Mouse (Mus musculus) thymus, adult 2 months (tissue): ENCODE measurements at regions not wholly inside any gene's neighbourhood (a gene's known extent, or its start where the extent isn't known, plus 50 kb on each side); places are given as distances from the start of the nearest gene placed in this dataset.

Experiments
- DNase-seq: peaks from one replicate; pipeline ENCODE4 v3.0.0; 2021
- H3K27ac ChIP-seq: fragments of 200-500 bp; 2 replicates; pipeline ENCODE4 v1.5.1; 2012; ENCODE audit warnings: low read length, control low read depth; ENCODE audit not compliant: control insufficient read depth, insufficient read depth
- H3K27me3 ChIP-seq: fragments of 200-500 bp; 2 replicates; pipeline ENCODE4 v1.6.1; 2012; ENCODE audit warnings: mild to moderate bottlenecking, low read length, moderate library complexity, mixed read lengths; ENCODE audit not compliant: control insufficient read depth, insufficient read depth
- H3K36me3 ChIP-seq: fragments of 200-500 bp; 2 replicates; pipeline ENCODE4 v1.6.1; 2012; ENCODE audit warnings: mild to moderate bottlenecking, low read length, moderate library complexity; ENCODE audit not compliant: control insufficient read depth, insufficient read depth
- H3K4me1 ChIP-seq: fragments of 200-500 bp; replicated peaks from 2 replicates; pipeline ENCODE4 v1.6.1; 2012; ENCODE audit warnings: low read length; ENCODE audit not compliant: control insufficient read depth, insufficient read depth
- H3K4me3 ChIP-seq: fragments of 200-500 bp; 2 replicates; pipeline ENCODE4 v1.5.1; 2012; ENCODE audit warnings: mild to moderate bottlenecking, low read length, control low read depth, moderate library complexity; ENCODE audit not compliant: control insufficient read depth, insufficient read depth
- CTCF ChIP-seq: fragments of 200-500 bp; IDR thresholded peaks from 2 replicates; pipeline ENCODE4 v1.5.1; 2012; ENCODE audit warnings: mild to moderate bottlenecking, control low read depth, low read length, moderate library complexity, borderline replicate concordance; ENCODE audit not compliant: control insufficient read depth, poor library complexity, insufficient read depth; ENCODE audit errors: extremely low read depth
- POLR2A ChIP-seq: fragments of 200-500 bp; IDR thresholded peaks from 2 replicates; pipeline ENCODE4 v1.6.1; 2012; ENCODE audit warnings: mild to moderate bottlenecking, low read length, control low read depth, moderate library complexity; ENCODE audit not compliant: control insufficient read depth, poor library complexity, insufficient read depth; ENCODE audit errors: extremely low read depth
- WGBS: fragments of 180-500 bp; shearing (Covaris S2); methylation state at CpG from one replicate; pipeline ENCODE4 v1.1.7; 2018; 5-methylcytosine and 5-hydroxymethylcytosine counted together

- DNase-seq, result no peak
Measured at GRCm38 (mm10) chr11:24242888-24243287, 165.0 kb downstream of the Bcl11a start.

DNA sequence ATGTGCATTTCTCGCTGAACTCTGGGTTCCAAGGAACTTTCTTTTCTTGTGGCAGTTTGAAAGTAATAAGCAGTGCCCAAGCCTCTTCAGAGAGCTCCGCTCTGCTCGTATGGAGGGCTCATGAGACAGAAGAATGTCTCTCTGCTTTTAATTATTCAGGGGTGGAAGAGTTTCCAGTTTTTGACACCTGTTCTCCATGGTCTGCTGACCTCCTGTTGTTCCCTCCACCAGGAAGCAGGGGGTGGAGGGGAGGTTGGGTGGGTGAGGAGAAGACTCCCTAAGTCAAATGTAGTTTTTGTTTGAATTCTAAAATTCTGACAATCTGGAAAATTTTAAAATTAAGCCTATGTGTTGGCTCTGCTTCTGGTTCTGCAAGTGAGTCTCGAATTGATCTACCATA, 167.5 kb downstream of the Bcl11a start:
- Histone ChIP-seq H3K4me1 (no peaks in the 10 kb centered on the region), H3K36me3 (no peaks in the 10 kb centered on the region), H3K27ac (no peak overlapping the region), H3K4me3 (no peak overlapping the region), H3K27me3 (no peaks in the 10 kb centered on the region)
- no peak for DNase-seq
- WGBS, result 79% methylated on average over 4 of the region's 4 CpGs
- TF ChIP-seq POLR2A (no peak), CTCF (no peak)

More at GRCm38 (mm10) chr11:24242888-24243287, 165.0 kb downstream of the Bcl11a start:
- Histone ChIP-seq H3K36me3 (no peaks in the 10 kb centered on the region), H3K4me3 (no peak overlapping the region), H3K27me3 (no peaks in the 10 kb centered on the region), H3K4me1 (no peaks in the 10 kb centered on the region), H3K27ac (no peak overlapping the region)
- TF ChIP-seq CTCF (no peak), POLR2A (no peak)
- 15% methylated on average over 2 of the region's 2 CpGs for WGBS

- Histone ChIP-seq H3K4me1 (no peaks in the 10 kb centered on the region), H3K27ac (no peak overlapping the region), H3K36me3 (no peaks in the 10 kb centered on the region), H3K4me3 (no peak overlapping the region), H3K27me3 (no peaks in the 10 kb centered on the region)
- no peak for DNase-seq
- WGBS, result 29% methylated on average over 3 of the region's 3 CpGs
- no peak for TF ChIP-seq CTCF
- no peak for TF ChIP-seq POLR2A
Measured at GRCm38 (mm10) chr11:24246314-24246713, 168.5 kb downstream of the Bcl11a start.

- Histone ChIP-seq H3K27ac (no peak overlapping the region), H3K4me3 (no peak overlapping the region), H3K4me1 (no peaks in the 10 kb centered on the region), H3K27me3 (no peaks in the 10 kb centered on the region), H3K36me3 (no peaks in the 10 kb centered on the region)
- 91% methylated on average over 4 of the region's 4 CpGs for WGBS
- no peak for DNase-seq
- TF ChIP-seq CTCF (no peak), POLR2A (no peak)
Measured at GRCm38 (mm10) chr11:24247285-24247684, 169.4 kb downstream of the Bcl11a start.

DNA sequence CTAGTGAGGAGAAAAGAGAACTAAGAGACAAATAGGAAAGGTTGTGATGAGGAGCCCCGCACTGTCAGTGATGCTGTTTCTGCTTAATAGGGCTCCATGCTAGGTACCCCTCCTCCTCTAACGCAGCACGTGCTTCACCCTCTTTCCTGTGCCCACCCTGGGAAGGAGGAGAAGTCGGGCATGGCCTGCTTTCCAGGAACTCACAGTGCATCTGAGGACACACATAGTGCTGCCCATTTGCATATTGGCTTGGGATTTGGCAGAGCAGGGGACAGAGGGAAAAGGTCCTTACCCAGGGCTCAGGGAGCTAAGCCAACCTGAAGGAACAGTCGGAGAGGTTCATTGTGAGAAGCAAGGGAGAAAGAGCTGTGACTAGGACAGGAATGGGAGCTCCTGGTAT, 173.7 kb downstream of the Bcl11a start:
- Histone ChIP-seq H3K4me1 (no peaks in the 10 kb centered on the region), H3K27ac (no peak overlapping the region), H3K27me3 (no peaks in the 10 kb centered on the region), H3K4me3 (no peak overlapping the region), H3K36me3 (no peaks in the 10 kb centered on the region)
- WGBS, result 68% methylated on average over 5 of the region's 5 CpGs
- TF ChIP-seq CTCF, result no peak
- TF ChIP-seq POLR2A, result no peak
- DNase-seq, result no peak

DNA sequence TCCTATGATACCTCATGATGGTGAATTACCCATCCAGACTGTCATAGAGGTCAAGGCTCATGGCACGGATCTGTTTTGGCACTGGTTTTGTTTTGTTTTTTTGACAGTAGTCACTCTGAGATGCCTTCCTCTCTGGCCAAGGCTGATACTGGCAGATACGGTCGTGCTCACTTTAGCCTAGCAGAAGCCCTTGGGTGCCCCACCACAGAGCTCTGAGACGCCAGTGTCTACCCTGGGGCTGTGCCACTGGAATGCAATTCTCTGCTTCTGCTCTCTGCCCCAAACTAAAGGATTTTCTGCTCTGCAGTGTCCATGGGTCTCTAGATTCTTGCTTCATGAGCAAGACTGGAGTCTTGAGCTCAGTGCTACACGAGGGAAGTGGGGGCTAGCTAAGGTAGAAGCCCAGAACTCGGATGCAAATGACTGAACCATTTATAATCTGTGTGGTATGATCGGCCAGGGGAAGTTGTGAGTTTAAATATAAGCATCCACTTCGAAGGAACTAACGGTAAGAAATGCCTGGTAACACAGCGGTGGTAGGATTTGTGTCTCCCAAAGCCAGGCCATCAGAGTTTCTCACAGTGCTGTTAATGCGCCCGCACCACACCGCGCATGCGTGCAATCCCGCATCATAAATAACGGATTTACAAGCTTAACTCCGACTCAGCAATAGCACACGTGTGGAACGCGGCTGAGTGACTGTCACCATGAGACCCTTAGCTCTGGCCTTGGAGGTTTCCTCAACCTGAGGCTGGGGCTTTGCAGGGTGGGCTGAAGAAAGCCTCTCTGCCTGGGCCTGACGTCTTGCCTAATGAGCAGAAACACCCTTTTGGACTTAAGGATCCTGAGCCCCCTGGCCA, 177.6 kb downstream of the Bcl11a start:
- TF ChIP-seq POLR2A, result no peak
- no peak for TF ChIP-seq CTCF
- no peaks in the 10 kb centered on the region for H3K36me3 ChIP-seq
- no peak for DNase-seq
- WGBS, result 80% methylated on average over 22 of the region's 22 CpGs
- no peak overlapping the region for H3K4me3 ChIP-seq
- no peaks in the 10 kb centered on the region for H3K4me1 ChIP-seq
- no peak overlapping the region for H3K27ac ChIP-seq
- no peaks in the 10 kb centered on the region for H3K27me3 ChIP-seq
